Mouse (Mus musculus): ENCODE data around the gene Ggt7. TPM values are rescaled to one million over a fixed set of nuclear protein-coding genes. Genes with fewer than 3 reads are reported as not detected.
"Not testable (repeated sequence)": the region's sequence is repeated elsewhere in the genome, so short reads cannot be mapped to it uniquely, and the experiment has no call there.

Ggt7 gene
- polyA plus RNA-seq, 1 experiment = 1.4 TPM

DNA sequence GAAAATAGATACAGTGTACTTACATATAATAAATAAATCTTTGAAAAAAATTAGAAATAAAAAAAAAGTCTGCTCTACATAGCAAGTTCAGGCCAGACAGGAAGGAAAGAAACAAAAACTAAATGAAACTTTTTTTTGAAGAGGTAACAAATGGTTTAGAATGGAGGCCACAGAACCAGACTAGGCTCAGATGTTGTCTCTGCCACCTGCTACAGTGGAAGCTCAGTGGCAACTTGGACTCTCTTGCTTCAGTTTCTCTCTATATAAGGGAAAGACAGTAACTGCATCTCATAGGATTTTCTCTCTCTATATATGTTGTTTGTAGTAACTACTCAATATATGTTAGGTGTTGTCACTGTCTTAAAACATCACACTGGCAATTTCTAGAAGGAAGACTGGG lies 34.3 kb upstream of the Ggt7 start:
- Histone ChIP-seq H3K4me3 (ENCODE audit: low read depth, low read length) (no peak overlapping the region), H3K9me3 (replicated peaks; ENCODE audit: control insufficient read depth, insufficient read depth, low read length, poor library complexity, severe bottlenecking) (no peaks in the 10 kb centered on the region), H3K9ac (ENCODE audit: low read depth, poor library complexity, severe bottlenecking) (no peak overlapping the region), H3K27me3 (ENCODE audit: control insufficient read depth, insufficient read depth, low read length, poor library complexity, severe bottlenecking) (no peaks in the 10 kb centered on the region), H3K27ac (ENCODE audit: insufficient read depth, low read length) (no peak overlapping the region), H3K36me3 (ENCODE audit: control insufficient read depth, insufficient read depth, low read length, poor library complexity, severe bottlenecking) (no peaks in the 10 kb centered on the region), H3K4me1 (ENCODE audit: control insufficient read depth, insufficient read depth, low read length) (no peaks in the 10 kb centered on the region)
- TF ChIP-seq EP300 (IDR thresholded peaks at IDR 0.05; ENCODE audit: insufficient read depth, low read depth, low read length) = no peak
- TF ChIP-seq CTCF (IDR thresholded peaks at IDR 0.05; ENCODE audit: low read depth, low read length) = no peak
- TF ChIP-seq POLR2A (IDR thresholded peaks at IDR 0.05; ENCODE audit: insufficient read depth, low read length) = no peak

DNA sequence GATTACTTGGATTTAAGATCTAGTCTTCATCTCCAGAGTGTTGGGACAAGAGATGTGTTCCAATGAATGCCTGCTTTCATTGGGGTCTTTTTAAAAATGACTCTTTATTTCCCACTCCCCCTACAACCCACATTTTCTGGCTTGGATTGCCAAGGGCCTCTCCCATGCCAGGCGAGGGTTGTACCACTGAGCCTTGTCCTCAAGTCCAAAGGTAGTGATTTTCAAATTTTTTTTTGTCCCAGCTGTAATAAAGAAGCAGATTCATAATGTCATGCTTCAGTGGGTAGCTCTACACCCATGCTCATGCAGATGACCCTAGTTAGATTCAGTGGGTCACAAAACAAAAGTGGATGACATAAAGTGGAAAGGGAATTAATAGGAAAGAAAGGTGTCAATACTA lies 28.9 kb upstream of the Ggt7 start:
- Histone ChIP-seq H3K4me1 (ENCODE audit: control insufficient read depth, insufficient read depth, low read length) (no peaks in the 10 kb centered on the region), H3K27me3 (ENCODE audit: control insufficient read depth, insufficient read depth, low read length, poor library complexity, severe bottlenecking) (no peaks in the 10 kb centered on the region), H3K9me3 (replicated peaks; ENCODE audit: control insufficient read depth, insufficient read depth, low read length, poor library complexity, severe bottlenecking) (no peaks in the 10 kb centered on the region), H3K36me3 (ENCODE audit: control insufficient read depth, insufficient read depth, low read length, poor library complexity, severe bottlenecking) (no peaks in the 10 kb centered on the region), H3K27ac (ENCODE audit: insufficient read depth, low read length) (no peak overlapping the region), H3K9ac (ENCODE audit: low read depth, poor library complexity, severe bottlenecking) (no peak overlapping the region), H3K4me3 (ENCODE audit: low read depth, low read length) (no peak overlapping the region)
- TF ChIP-seq POLR2A (IDR thresholded peaks at IDR 0.05; ENCODE audit: insufficient read depth, low read length) = no peak
- TF ChIP-seq EP300 (IDR thresholded peaks at IDR 0.05; ENCODE audit: insufficient read depth, low read depth, low read length) = no peak
- no peak for TF ChIP-seq CTCF (IDR thresholded peaks at IDR 0.05; ENCODE audit: low read depth, low read length)

- no peak overlapping the region for H3K9ac ChIP-seq (ENCODE audit: low read depth, poor library complexity, severe bottlenecking)
- H3K9me3 ChIP-seq (replicated peaks; ENCODE audit: control insufficient read depth, insufficient read depth, low read length, poor library complexity, severe bottlenecking) = no peaks in the 10 kb centered on the region
- no peaks in the 10 kb centered on the region for H3K4me1 ChIP-seq (ENCODE audit: control insufficient read depth, insufficient read depth, low read length)
- no peak for TF ChIP-seq POLR2A (IDR thresholded peaks at IDR 0.05; ENCODE audit: insufficient read depth, low read length)
- no peak for TF ChIP-seq EP300 (IDR thresholded peaks at IDR 0.05; ENCODE audit: insufficient read depth, low read depth, low read length)
- no peak for TF ChIP-seq CTCF (IDR thresholded peaks at IDR 0.05; ENCODE audit: low read depth, low read length)
- no peak overlapping the region for H3K27ac ChIP-seq (ENCODE audit: insufficient read depth, low read length)
- H3K36me3 ChIP-seq (ENCODE audit: control insufficient read depth, insufficient read depth, low read length, poor library complexity, severe bottlenecking) = no peaks in the 10 kb centered on the region
- H3K27me3 ChIP-seq (ENCODE audit: control insufficient read depth, insufficient read depth, low read length, poor library complexity, severe bottlenecking) = no peaks in the 10 kb centered on the region
- no peak overlapping the region for H3K4me3 ChIP-seq (ENCODE audit: low read depth, low read length)
These were observed 22.9 kb upstream of the Ggt7 start for GRCm38 (mm10) chr2:155540822-155541458.

DNA sequence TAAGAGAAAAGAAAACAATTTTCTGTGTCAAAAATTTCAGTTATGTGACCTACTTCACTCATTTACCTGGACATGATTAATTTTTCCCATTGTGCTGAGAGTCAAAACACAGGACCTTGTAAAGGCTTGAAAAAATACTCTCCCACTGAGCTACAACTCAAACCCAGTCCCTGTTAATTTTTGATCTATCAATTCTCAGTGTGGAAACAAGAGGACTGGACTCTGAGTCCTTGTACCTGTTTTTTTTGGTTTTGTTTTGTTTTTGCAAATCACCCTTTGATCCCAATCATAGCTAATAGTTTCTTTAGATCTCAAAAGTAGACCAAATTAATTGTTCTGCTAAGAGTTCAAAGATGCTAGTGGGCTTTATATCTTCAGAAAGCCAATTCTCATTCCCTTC lies 21.7 kb upstream of the Ggt7 start:
- TF ChIP-seq CTCF (IDR thresholded peaks at IDR 0.05; ENCODE audit: low read depth, low read length) (no peak), POLR2A (IDR thresholded peaks at IDR 0.05; ENCODE audit: insufficient read depth, low read length) (no peak), EP300 (IDR thresholded peaks at IDR 0.05; ENCODE audit: insufficient read depth, low read depth, low read length) (no peak)
- no peaks in the 10 kb centered on the region for H3K27me3 ChIP-seq (ENCODE audit: control insufficient read depth, insufficient read depth, low read length, poor library complexity, severe bottlenecking)
- no peaks in the 10 kb centered on the region for H3K36me3 ChIP-seq (ENCODE audit: control insufficient read depth, insufficient read depth, low read length, poor library complexity, severe bottlenecking)
- H3K9me3 ChIP-seq (replicated peaks; ENCODE audit: control insufficient read depth, insufficient read depth, low read length, poor library complexity, severe bottlenecking) = no peaks in the 10 kb centered on the region
- no peak overlapping the region for H3K27ac ChIP-seq (ENCODE audit: insufficient read depth, low read length)
- H3K4me3 ChIP-seq (ENCODE audit: low read depth, low read length) = no peak overlapping the region
- no peak overlapping the region for H3K9ac ChIP-seq (ENCODE audit: low read depth, poor library complexity, severe bottlenecking)
- H3K4me1 ChIP-seq (ENCODE audit: control insufficient read depth, insufficient read depth, low read length) = no peaks in the 10 kb centered on the region

DNA sequence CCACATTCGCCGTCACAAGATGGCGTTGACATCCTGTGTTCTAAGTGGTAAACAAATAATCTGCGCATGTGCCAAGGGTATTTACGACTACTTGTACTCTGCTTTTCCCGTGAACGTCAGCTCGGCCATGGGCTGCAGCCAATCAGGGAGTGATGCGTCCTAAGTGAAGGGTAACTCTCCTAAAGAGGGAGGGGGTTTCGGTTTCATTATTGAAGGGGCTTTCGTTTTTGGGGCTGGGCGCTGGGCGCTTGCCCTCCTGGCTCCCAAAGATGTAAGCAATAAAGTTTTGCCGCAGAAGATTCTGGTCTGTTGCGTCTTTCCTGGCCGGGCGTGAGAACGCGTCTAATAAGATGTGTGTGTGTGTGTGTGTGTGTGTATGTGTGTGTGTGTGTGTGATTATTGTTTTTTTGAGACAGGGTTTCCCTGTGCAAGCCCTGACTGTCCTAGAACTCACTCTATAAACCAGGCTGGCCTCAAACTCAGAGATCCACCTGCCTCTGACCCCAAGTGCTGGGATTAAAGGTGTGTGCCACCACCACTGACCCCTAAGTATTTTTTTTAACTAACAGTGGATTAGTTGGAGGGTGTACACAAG lies 20.5 kb upstream of the Ggt7 start:
- H3K27me3 ChIP-seq (ENCODE audit: control insufficient read depth, insufficient read depth, low read length, poor library complexity, severe bottlenecking); H3K4me1 ChIP-seq (ENCODE audit: control insufficient read depth, insufficient read depth, low read length); H3K9me3 ChIP-seq (replicated peaks; ENCODE audit: control insufficient read depth, insufficient read depth, low read length, poor library complexity, severe bottlenecking); H3K27ac ChIP-seq (ENCODE audit: insufficient read depth, low read length); H3K36me3 ChIP-seq (ENCODE audit: control insufficient read depth, insufficient read depth, low read length, poor library complexity, severe bottlenecking); H3K9ac ChIP-seq (ENCODE audit: low read depth, poor library complexity, severe bottlenecking); H3K4me3 ChIP-seq (ENCODE audit: low read depth, low read length): not testable (repeated sequence)

GRCm38 (mm10) chr2:155537761-155538462 lies 19.9 kb upstream of the Ggt7 start:
- Histone ChIP-seq H3K9ac (ENCODE audit: low read depth, poor library complexity, severe bottlenecking) (no peak overlapping the region), H3K9me3 (replicated peaks; ENCODE audit: control insufficient read depth, insufficient read depth, low read length, poor library complexity, severe bottlenecking) (no peaks in the 10 kb centered on the region), H3K4me1 (ENCODE audit: control insufficient read depth, insufficient read depth, low read length) (no peaks in the 10 kb centered on the region), H3K27me3 (ENCODE audit: control insufficient read depth, insufficient read depth, low read length, poor library complexity, severe bottlenecking) (no peaks in the 10 kb centered on the region), H3K4me3 (ENCODE audit: low read depth, low read length) (no peak overlapping the region), H3K27ac (ENCODE audit: insufficient read depth, low read length) (no peak overlapping the region), H3K36me3 (ENCODE audit: control insufficient read depth, insufficient read depth, low read length, poor library complexity, severe bottlenecking) (no peaks in the 10 kb centered on the region)
- TF ChIP-seq CTCF (IDR thresholded peaks at IDR 0.05; ENCODE audit: low read depth, low read length) (no peak), EP300 (IDR thresholded peaks at IDR 0.05; ENCODE audit: insufficient read depth, low read depth, low read length) (no peak), POLR2A (IDR thresholded peaks at IDR 0.05; ENCODE audit: insufficient read depth, low read length) (no peak)
